Mouse (Mus musculus) bone marrow, adult 2 months (tissue): ENCODE measurements around the gene Dnajc4. TPM values are rescaled to one million over a fixed set of nuclear protein-coding genes. Genes with fewer than 3 reads are reported as not detected.

Experiments used
- H3K27ac ChIP-seq: fragments of 200-500 bp; 2 replicates; pipeline ENCODE4 v1.5.1; 2012; ENCODE audit warnings: low read depth, mild to moderate bottlenecking, control low read depth, inconsistent platforms, low read length; ENCODE audit not compliant: control insufficient read depth, poor library complexity, insufficient read depth
- H3K4me1 ChIP-seq: fragments of 200-500 bp; 2 replicates; pipeline ENCODE4 v1.6.1; 2011; ENCODE audit warnings: low read length; ENCODE audit not compliant: control insufficient read depth, insufficient read depth
- H3K4me3 ChIP-seq: fragments of 200-500 bp; replicated peaks from 2 replicates; pipeline ENCODE3; 2011; ENCODE audit warnings: mild to moderate bottlenecking, low read depth, low read length, control low read depth; ENCODE audit not compliant: control insufficient read depth
- CTCF ChIP-seq: fragments of 200-500 bp; IDR thresholded peaks from 2 replicates; pipeline ENCODE4 v1.5.1; 2011; ENCODE audit warnings: low read length, control low read depth; ENCODE audit not compliant: control insufficient read depth, insufficient read depth
- POLR2A ChIP-seq: fragments of 200-500 bp; IDR thresholded peaks from 2 replicates; pipeline ENCODE4 v1.6.1; 2011; ENCODE audit warnings: low read depth, mild to moderate bottlenecking, control low read depth, low read length, borderline replicate concordance; ENCODE audit not compliant: control insufficient read depth
- WGBS: fragments of 180-500 bp; shearing (Covaris S2); methylation state at CpG from one replicate; pipeline ENCODE4 v1.1.7; 2018; 5-methylcytosine and 5-hydroxymethylcytosine counted together
- polyA plus RNA-seq: library from polyadenylated mRNA; stranded (reverse); fragments of >200 nt; gene quantifications from 2 replicates; pipeline ENCODE4 v1.2.4, GENCODE M21; 2011; ENCODE audit warnings: low replicate concordance; ENCODE audit not compliant: missing spikeins, insufficient read depth, insufficient read length

Gene Dnajc4
- polyA plus RNA-seq, 1 experiment, result 28.8 TPM

- peaks cover 2% of the 10 kb centered on the region; the same call in 1 of the 2 replicates for H3K4me1 ChIP-seq
- TF ChIP-seq CTCF, result no peak
- TF ChIP-seq POLR2A, result no peak
These were observed 36.9 kb downstream of the Dnajc4 start for GRCm38 (mm10) chr19:6955424-6955823.

GRCm38 (mm10) chr19:6954046-6954445 lies 38.3 kb downstream of the Dnajc4 start:
- Histone ChIP-seq H3K27ac (no peak overlapping the region), H3K4me3 (no peak overlapping the region), H3K4me1 (peaks cover 2% of the 10 kb centered on the region; the same call in 1 of the 2 replicates)
- TF ChIP-seq CTCF (peak; percentile 49; the same call in 1 of the 2 replicates), POLR2A (no peak)
- WGBS, result 58% methylated on average over 9 of the region's 9 CpGs

More at GRCm38 (mm10) chr19:6955424-6955823, 36.9 kb downstream of the Dnajc4 start:
- WGBS, result 61% methylated on average over 7 of the region's 7 CpGs
- Histone ChIP-seq H3K27ac (no peak overlapping the region), H3K4me3 (no peak overlapping the region)

GRCm38 (mm10) chr19:6952712-6953037 lies 39.7 kb downstream of the Dnajc4 start:
- Histone ChIP-seq H3K4me1 (peaks cover 2% of the 10 kb centered on the region; the same call in 1 of the 2 replicates), H3K4me3 (no peak overlapping the region)

DNA sequence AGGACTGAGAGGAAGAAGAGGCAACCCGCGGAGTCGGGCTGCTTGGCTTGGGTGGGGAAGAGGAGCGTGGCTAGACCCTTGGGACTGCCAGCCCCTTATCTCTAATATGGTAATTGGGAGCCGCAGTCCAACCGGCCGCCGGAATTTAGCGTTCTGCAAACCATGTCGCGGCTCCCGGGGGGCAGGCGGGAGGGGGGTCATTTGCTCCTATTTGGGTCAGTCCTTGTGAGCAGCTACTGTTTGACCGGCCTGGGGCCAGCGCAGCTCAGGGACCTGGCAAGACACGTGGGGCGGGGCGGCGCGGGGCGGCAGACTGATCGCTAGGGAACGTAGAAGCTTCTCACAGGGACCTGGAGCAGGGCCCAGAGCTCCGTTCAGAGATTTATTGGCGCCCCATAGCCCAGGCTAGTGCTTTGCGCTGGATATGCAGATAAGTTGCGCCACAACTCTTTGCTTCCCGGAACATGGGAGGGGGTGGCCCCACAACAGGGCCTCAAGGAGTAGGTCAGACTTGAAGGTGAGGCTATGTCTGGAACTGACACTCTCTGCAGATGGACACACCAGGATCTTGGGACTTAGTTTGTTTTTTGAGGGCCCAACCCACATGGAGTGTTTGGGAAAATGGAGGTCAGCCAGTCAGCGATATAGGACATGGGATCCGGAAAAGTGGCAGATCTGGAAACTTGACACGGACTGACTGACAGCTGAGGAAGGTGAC lies 40.2 kb downstream of the Dnajc4 start:
- TF ChIP-seq CTCF (no peak), POLR2A (0 out of 2 replicates have a peak, but pooled peaks have one; percentile 7)
- Histone ChIP-seq H3K27ac (peak overlapping the region; percentile 85), H3K4me1 (peaks cover 2% of the 10 kb centered on the region; the same call in 1 of the 2 replicates), H3K4me3 (peak overlapping the region; percentile 84)
- 3% methylated on average over 31 of the region's 31 CpGs for WGBS

More at GRCm38 (mm10) chr19:6952712-6953037, 39.7 kb downstream of the Dnajc4 start:
- WGBS, result 15% methylated on average over 3 of the region's 3 CpGs
- TF ChIP-seq POLR2A (no peak), CTCF (no peak)
- H3K27ac ChIP-seq, result peak overlapping the region; percentile 15; the same call in 1 of the 2 replicates

GRCm38 (mm10) chr19:6951381-6951968 lies 40.9 kb downstream of the Dnajc4 start:
- TF ChIP-seq POLR2A (peak; percentile 78; the same call in 1 of the 2 replicates), CTCF (peak; percentile 4; the same call in 1 of the 2 replicates)
- peaks cover 2% of the 10 kb centered on the region; the same call in 1 of the 2 replicates for H3K4me1 ChIP-seq
- WGBS, result under 1% methylated on average over 35 of the region's 35 CpGs
- peak overlapping the region; percentile 85 for H3K27ac ChIP-seq
- H3K4me3 ChIP-seq, result peak overlapping the region; percentile 84

DNA sequence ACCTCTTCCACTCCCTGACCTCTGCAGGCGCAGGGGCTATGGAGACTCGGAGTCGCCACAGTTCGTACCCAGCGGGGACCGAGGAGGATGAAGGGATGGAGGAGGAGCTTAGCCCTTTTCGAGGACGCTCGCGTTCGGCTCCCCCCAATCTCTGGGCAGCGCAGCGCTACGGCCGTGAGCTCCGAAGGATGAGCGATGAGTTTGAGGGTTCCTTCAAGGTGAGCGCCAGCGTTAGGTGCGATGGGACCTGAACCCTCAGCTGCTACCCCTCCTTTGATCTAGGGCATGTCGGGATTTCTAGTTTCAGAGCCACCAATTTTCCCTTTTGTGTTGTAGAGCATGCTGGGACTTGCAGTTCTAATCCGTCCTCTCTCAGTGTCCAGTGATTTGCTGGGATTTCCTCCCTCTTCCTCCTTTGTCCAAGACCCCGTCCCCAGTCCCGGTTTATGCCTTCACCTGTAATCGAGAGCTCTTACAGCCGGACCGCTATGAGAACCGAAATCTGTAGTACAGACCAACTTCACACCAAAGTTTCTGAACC lies 41.7 kb downstream of the Dnajc4 start:
- Histone ChIP-seq H3K4me3 (peak overlapping the region; percentile 84), H3K4me1 (peaks cover 2% of the 10 kb centered on the region; the same call in 1 of the 2 replicates), H3K27ac (peak overlapping the region; percentile 85)
- WGBS, result under 1% methylated on average over 28 of the region's 28 CpGs
- no peak for TF ChIP-seq CTCF
- 0 out of 2 replicates have a peak, but pooled peaks have one; percentile 46 for TF ChIP-seq POLR2A

DNA sequence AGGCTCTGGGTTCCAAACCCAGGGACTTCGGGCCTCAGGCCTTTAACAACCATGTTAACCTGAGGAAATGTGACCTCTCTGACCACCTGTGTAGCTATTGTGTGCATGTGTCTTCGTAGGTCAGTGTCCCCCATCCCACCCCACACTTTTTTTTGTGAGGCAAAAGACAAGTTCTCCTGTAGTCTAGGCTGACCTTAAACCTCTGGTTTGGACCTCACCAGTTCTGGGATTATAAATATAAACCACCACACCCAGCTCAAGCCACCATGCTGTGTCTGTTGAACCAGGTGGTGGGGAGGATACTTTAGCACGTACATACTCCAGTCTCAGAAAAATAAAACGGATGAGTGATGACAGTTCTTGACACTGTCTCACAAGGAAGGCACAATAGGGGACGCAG lies 42.4 kb downstream of the Dnajc4 start:
- TF ChIP-seq POLR2A (no peak), CTCF (no peak)
- peaks cover 2% of the 10 kb centered on the region; the same call in 1 of the 2 replicates for H3K4me1 ChIP-seq
- 81% methylated on average over 5 of the region's 5 CpGs for WGBS
- no peak overlapping the region for H3K27ac ChIP-seq
- no peak overlapping the region for H3K4me3 ChIP-seq

DNA sequence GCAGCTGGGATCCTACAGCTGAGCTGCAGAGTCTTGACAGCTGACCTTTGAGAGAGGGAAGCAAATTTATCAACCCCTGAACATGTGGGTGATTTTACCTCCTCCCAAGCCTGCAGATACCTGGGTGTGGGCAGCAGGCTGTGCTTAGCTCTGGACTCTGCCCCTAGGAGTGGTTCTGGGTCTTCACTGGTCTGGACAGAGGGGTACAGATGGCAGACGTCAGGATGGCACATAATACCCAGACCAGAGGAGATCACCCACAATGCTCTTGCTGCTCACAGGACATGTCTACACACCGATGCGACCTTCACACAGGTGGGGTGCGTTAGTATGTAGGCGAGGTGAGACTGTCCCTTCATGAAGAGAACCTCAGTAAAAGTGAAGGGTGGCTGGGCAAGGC lies 42.8 kb downstream of the Dnajc4 start:
- Histone ChIP-seq H3K4me1 (peaks cover 2% of the 10 kb centered on the region; the same call in 1 of the 2 replicates), H3K4me3 (no peak overlapping the region), H3K27ac (no peak overlapping the region)
- TF ChIP-seq CTCF (no peak), POLR2A (no peak)
- 90% methylated on average over 5 of the region's 5 CpGs for WGBS
